Mouse (Mus musculus): ENCODE results near the gene Gfi1b. TPM values are rescaled to one million over a fixed set of nuclear protein-coding genes. Genes with fewer than 3 reads are reported as not detected.

Gfi1b gene
- total and polyA plus RNA-seq, 2 experiments = not detected

DNA sequence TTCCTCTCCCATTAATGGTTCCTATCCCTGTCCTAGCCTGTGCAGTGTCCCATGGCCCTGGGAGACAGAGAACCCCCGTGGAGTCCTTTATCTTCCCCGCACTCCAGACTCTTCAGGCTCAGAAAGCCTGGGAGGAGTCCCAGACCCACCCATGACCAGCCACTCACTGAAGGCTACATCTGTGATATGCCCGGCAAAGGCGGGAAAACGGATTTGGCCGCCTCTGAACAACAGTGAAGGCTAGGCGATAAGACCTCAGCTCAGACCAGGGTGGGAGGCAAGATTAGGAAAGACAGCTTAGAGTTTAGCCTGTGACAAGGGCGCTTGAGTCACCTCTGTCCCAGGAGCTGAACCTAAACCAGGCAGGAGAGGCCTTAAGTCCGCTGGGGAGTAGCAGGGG lies 4.9 kb downstream of the Gfi1b start:
- TF ChIP-seq CTCF (IDR thresholded peaks at IDR 0.05; ENCODE audit: low read depth, low read length) (no peak), POLR2A (IDR thresholded peaks at IDR 0.05; ENCODE audit: extremely low read depth, insufficient read depth, low read length) (no peak)
- DNase-seq (ENCODE audit: extremely low read depth, low read depth, low spot score) = no peak
- Histone ChIP-seq H3K4me1 (ENCODE audit: control insufficient read depth, insufficient read depth, low read length) (peaks cover 11% of the 10 kb centered on the region), H3K9ac (ENCODE audit: low read depth, low read length) (no peak overlapping the region), H3K79me2 (ENCODE audit: control insufficient read depth, insufficient read depth, low read length) (no peaks in the 10 kb centered on the region), H3K4me3 (ENCODE audit: insufficient read depth, low read depth, low read length) (no peak overlapping the region), H3K27me3 (ENCODE audit: control insufficient read depth, insufficient read depth, low read length) (no peaks in the 10 kb centered on the region; the same call in 1 of the 2 replicates), H3K36me3 (ENCODE audit: control insufficient read depth, insufficient read depth, low read length) (no peaks in the 10 kb centered on the region), H3K27ac (replicated peaks; ENCODE audit: insufficient read depth, low read depth, low read length) (no peak overlapping the region)
- 87% methylated on average over 9 of the region's 9 CpGs for WGBS

DNA sequence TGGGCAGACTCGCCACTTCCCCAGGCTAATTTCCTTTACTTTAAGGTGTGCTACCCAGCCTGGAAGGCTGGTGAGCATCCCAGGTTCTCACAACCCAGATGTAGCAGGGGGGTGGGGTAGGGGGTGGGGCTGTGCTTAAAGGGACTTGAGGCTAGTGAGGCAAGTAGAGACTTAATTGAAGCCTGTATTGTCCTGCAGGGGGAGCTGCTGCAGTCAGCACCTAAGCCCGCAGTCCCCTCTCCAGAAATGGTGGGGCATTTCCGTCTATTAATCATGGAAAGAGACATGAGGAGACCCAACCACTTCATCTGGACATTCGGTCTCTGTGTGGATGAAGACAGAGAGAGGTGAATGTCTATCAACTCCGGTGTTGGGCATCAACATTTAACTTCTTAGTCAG lies 5.4 kb downstream of the Gfi1b start:
- Histone ChIP-seq H3K4me3 (ENCODE audit: insufficient read depth, low read depth, low read length) (no peak overlapping the region), H3K36me3 (ENCODE audit: control insufficient read depth, insufficient read depth, low read length) (no peaks in the 10 kb centered on the region), H3K4me1 (ENCODE audit: control insufficient read depth, insufficient read depth, low read length) (peaks cover 11% of the 10 kb centered on the region), H3K27me3 (ENCODE audit: control insufficient read depth, insufficient read depth, low read length) (no peaks in the 10 kb centered on the region; the same call in 1 of the 2 replicates), H3K79me2 (ENCODE audit: control insufficient read depth, insufficient read depth, low read length) (no peaks in the 10 kb centered on the region), H3K27ac (replicated peaks; ENCODE audit: insufficient read depth, low read depth, low read length) (no peak overlapping the region), H3K9ac (ENCODE audit: low read depth, low read length) (no peak overlapping the region)
- WGBS = 63% methylated on average over 5 of the region's 5 CpGs
- TF ChIP-seq POLR2A (IDR thresholded peaks at IDR 0.05; ENCODE audit: extremely low read depth, insufficient read depth, low read length) = no peak
- TF ChIP-seq CTCF (IDR thresholded peaks at IDR 0.05; ENCODE audit: low read depth, low read length) = peak; percentile 48
- no peak for DNase-seq (ENCODE audit: extremely low read depth, low read depth, low spot score)

DNA sequence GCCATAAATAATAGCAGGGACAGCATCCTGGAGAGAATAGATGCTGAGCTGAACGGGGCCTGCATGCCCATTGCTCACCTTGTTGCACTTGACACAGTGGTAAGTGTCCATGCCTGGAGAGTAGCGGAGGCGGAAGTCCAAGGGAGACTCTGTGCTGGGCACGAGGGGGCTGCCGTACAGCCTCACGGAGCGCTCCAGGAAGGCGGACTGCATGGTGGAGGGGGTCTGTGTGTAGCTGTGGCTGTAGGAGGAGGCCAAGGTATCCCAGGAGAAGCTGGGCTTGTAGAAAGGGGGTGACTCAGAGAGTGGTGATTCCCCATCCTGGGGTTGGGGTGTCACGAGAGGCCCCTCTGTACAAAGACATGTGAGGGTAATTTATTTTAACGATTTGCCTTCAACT lies 8.2 kb downstream of the Gfi1b start:
- Histone ChIP-seq H3K4me1 (ENCODE audit: control insufficient read depth, insufficient read depth, low read length) (peaks cover 7% of the 10 kb centered on the region), H3K9ac (ENCODE audit: low read depth, low read length) (no peak overlapping the region), H3K4me3 (ENCODE audit: insufficient read depth, low read depth, low read length) (no peak overlapping the region), H3K27me3 (ENCODE audit: control insufficient read depth, insufficient read depth, low read length) (no peaks in the 10 kb centered on the region), H3K27ac (replicated peaks; ENCODE audit: insufficient read depth, low read depth, low read length) (no peak overlapping the region), H3K36me3 (ENCODE audit: control insufficient read depth, insufficient read depth, low read length) (no peaks in the 10 kb centered on the region), H3K79me2 (ENCODE audit: control insufficient read depth, insufficient read depth, low read length) (no peaks in the 10 kb centered on the region)
- WGBS = 94% methylated on average over 10 of the region's 10 CpGs
- DNase-seq (ENCODE audit: extremely low read depth, low read depth, low spot score) = no peak
- TF ChIP-seq CTCF (IDR thresholded peaks at IDR 0.05; ENCODE audit: low read depth, low read length) (no peak), POLR2A (IDR thresholded peaks at IDR 0.05; ENCODE audit: extremely low read depth, insufficient read depth, low read length) (no peak)

DNA sequence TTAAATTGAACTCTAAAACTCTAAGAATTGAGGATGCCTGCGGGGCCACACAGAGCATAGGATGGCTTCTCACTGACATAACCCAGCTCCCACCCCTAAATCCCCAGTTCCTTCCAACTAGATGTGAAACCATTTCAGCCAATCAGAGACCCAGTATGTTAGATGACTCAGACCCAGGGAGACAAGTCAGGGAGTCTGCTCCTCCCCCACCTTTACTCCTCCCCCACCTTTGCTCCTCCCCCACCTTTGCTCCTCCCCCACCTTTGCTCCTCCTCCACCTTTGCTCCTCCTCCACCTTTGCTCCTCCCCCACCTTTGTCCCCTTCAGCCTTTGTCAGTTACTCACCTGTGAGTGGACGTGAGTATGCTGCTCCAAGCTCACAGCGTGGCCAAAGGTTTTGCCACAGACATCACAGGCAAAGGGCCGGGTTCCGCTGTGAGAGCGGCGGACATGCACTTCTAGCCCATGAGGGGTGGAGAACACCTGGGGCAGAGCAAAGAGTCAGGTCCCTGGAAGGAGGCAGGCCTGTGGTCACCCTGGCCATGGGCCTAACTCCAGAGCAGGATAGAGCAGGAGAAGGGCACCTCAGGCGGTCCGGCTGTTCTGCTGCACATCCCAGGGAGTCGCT lies 9.2 kb downstream of the Gfi1b start:
- no peak for TF ChIP-seq POLR2A (IDR thresholded peaks at IDR 0.05; ENCODE audit: extremely low read depth, insufficient read depth, low read length)
- no peak for TF ChIP-seq CTCF (IDR thresholded peaks at IDR 0.05; ENCODE audit: low read depth, low read length)
- Histone ChIP-seq H3K27me3 (ENCODE audit: control insufficient read depth, insufficient read depth, low read length) (no peaks in the 10 kb centered on the region), H3K4me1 (ENCODE audit: control insufficient read depth, insufficient read depth, low read length) (no peaks in the 10 kb centered on the region), H3K79me2 (ENCODE audit: control insufficient read depth, insufficient read depth, low read length) (no peaks in the 10 kb centered on the region), H3K9ac (ENCODE audit: low read depth, low read length) (no peak overlapping the region), H3K4me3 (ENCODE audit: insufficient read depth, low read depth, low read length) (no peak overlapping the region), H3K36me3 (ENCODE audit: control insufficient read depth, insufficient read depth, low read length) (no peaks in the 10 kb centered on the region), H3K27ac (replicated peaks; ENCODE audit: insufficient read depth, low read depth, low read length) (no peak overlapping the region)
- WGBS = 95% methylated on average over 10 of the region's 10 CpGs
- no peak for DNase-seq (ENCODE audit: extremely low read depth, low read depth, low spot score)

DNA sequence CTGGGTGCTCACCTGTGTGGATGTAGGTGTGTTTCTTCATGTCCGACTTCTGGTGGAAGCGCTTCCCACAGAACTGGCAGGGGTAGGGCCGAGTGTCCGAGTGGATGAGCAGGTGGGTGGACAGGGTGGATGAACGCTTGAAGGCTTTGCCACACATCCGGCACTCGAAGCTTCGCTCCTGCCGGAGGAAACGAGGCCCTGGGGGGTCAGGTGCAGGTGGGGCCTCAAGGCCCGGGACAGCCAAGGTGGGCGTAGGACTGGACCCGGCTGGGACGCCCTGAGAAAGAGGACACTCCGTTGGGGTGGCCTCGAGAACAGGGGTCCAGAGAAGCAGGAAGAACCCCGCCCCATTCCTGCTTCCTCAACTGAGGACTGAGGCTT lies 10.4 kb downstream of the Gfi1b start:
- no peak for TF ChIP-seq CTCF (IDR thresholded peaks at IDR 0.05; ENCODE audit: low read depth, low read length)
- TF ChIP-seq POLR2A (IDR thresholded peaks at IDR 0.05; ENCODE audit: extremely low read depth, insufficient read depth, low read length) = no peak
- no peak overlapping the region for H3K9ac ChIP-seq (ENCODE audit: low read depth, low read length)
- H3K36me3 ChIP-seq (ENCODE audit: control insufficient read depth, insufficient read depth, low read length) = no peaks in the 10 kb centered on the region
- H3K27ac ChIP-seq (replicated peaks; ENCODE audit: insufficient read depth, low read depth, low read length) = no peak overlapping the region
- DNase-seq (ENCODE audit: extremely low read depth, low read depth, low spot score) = no peak
- no peak overlapping the region for H3K4me3 ChIP-seq (ENCODE audit: insufficient read depth, low read depth, low read length)
- H3K79me2 ChIP-seq (ENCODE audit: control insufficient read depth, insufficient read depth, low read length) = no peaks in the 10 kb centered on the region
- no peaks in the 10 kb centered on the region for H3K27me3 ChIP-seq (ENCODE audit: control insufficient read depth, insufficient read depth, low read length)
- 91% methylated on average over 17 of the region's 17 CpGs for WGBS
- H3K4me1 ChIP-seq (ENCODE audit: control insufficient read depth, insufficient read depth, low read length) = no peaks in the 10 kb centered on the region

DNA sequence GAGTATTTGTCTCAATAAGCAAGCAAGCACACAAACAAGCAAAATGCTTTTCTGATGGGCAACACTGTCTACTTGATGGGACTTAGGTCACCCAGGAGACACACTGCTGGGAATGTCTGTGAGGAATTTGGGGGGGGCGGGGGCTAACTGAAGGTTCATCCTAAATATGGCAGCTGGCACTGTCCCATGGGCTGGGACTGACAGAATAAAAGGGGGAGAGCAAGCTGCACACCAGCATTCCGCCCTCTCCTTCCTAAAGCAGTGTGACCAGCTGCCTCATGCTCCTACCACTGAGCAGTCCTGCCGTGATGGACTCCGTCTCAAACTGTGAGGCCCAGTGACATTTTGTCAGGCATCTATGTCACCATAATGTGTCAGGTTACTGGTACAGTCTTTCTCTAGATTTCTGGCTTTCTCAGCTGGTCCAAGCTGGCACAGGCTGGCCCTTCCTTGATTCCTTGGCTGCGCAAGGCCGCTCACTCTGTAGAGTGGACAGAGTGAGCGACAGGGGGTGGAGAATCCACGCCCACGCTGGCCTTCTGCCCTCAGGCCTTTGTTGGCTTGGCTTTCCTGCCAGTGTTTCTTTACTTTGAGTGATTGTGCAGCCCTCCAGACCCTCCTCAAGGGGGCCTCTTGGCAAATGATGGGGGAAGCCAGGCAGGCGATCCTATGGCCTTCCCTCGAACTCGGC lies 10.9 kb downstream of the Gfi1b start:
- no peak overlapping the region for H3K9ac ChIP-seq (ENCODE audit: low read depth, low read length)
- H3K36me3 ChIP-seq (ENCODE audit: control insufficient read depth, insufficient read depth, low read length) = no peaks in the 10 kb centered on the region
- DNase-seq (ENCODE audit: extremely low read depth, low read depth, low spot score) = no peak
- TF ChIP-seq CTCF (IDR thresholded peaks at IDR 0.05; ENCODE audit: low read depth, low read length) (no peak), POLR2A (IDR thresholded peaks at IDR 0.05; ENCODE audit: extremely low read depth, insufficient read depth, low read length) (no peak)
- 86% methylated on average over 12 of the region's 12 CpGs for WGBS
- no peak overlapping the region for H3K27ac ChIP-seq (replicated peaks; ENCODE audit: insufficient read depth, low read depth, low read length)
- no peaks in the 10 kb centered on the region for H3K79me2 ChIP-seq (ENCODE audit: control insufficient read depth, insufficient read depth, low read length)
- no peaks in the 10 kb centered on the region for H3K27me3 ChIP-seq (ENCODE audit: control insufficient read depth, insufficient read depth, low read length)
- no peak overlapping the region for H3K4me3 ChIP-seq (ENCODE audit: insufficient read depth, low read depth, low read length)
- no peaks in the 10 kb centered on the region for H3K4me1 ChIP-seq (ENCODE audit: control insufficient read depth, insufficient read depth, low read length)

Measured in liver, adult 2 months (tissue).